Mouse (Mus musculus) right cerebral cortex, postnatal 10 days (tissue): ENCODE measurements at regions not wholly inside any gene's neighbourhood (a gene's known extent, or its start where the extent isn't known, plus 50 kb on each side); places are given as distances from the start of the nearest gene placed in this dataset.

ENCODE experiments used
- DNase-seq, 2 experiments: peaks; one replicate each; pipeline ENCODE4 v3.0.0; 2021; ENCODE audit warnings: low spot score in 2 of 2

- no peak for DNase-seq
Observed at GRCm38 (mm10) chr5:148776796-148777659, 152.1 kb downstream of the Katnal1 start.

- no peak for DNase-seq
Observed at GRCm38 (mm10) chr5:148775232-148775631, 153.9 kb downstream of the Katnal1 start.

- DNase-seq, result no peak
Observed at GRCm38 (mm10) chr5:148774446-148774845, 154.7 kb downstream of the Katnal1 start.

GRCm38 (mm10) chr5:148769452-148769851 lies 159.7 kb downstream of the Katnal1 start:
- DNase-seq, result no peak

- DNase-seq, result no peak
Observed at GRCm38 (mm10) chr5:148768346-148768745, 160.8 kb downstream of the Katnal1 start.

GRCm38 (mm10) chr5:148765993-148766392 lies 163.1 kb downstream of the Katnal1 start:
- DNase-seq, result no peak

- DNase-seq, result no peak
Observed at GRCm38 (mm10) chr5:148760108-148760507, 169.0 kb downstream of the Katnal1 start.

GRCm38 (mm10) chr5:148758786-148759185 lies 170.3 kb downstream of the Katnal1 start:
- no peak for DNase-seq

- DNase-seq, result no peak
Observed at GRCm38 (mm10) chr5:148757715-148758114, 171.4 kb downstream of the Katnal1 start.

- peak in 1 of 2 experiments; percentile 44 for DNase-seq
Observed at GRCm38 (mm10) chr5:148757236-148757635, 171.9 kb downstream of the Katnal1 start.

- DNase-seq, result no peak
Observed at GRCm38 (mm10) chr5:148756246-148756930, 172.7 kb downstream of the Katnal1 start.

- no peak for DNase-seq
Observed at GRCm38 (mm10) chr5:148755807-148756206, 173.3 kb downstream of the Katnal1 start.

- DNase-seq, result no peak
Observed at GRCm38 (mm10) chr5:148754896-148755295, 174.2 kb downstream of the Katnal1 start.

- no peak for DNase-seq
Observed at GRCm38 (mm10) chr5:148754363-148754762, 174.8 kb downstream of the Katnal1 start.

- no peak for DNase-seq
Observed at GRCm38 (mm10) chr5:148753457-148753856, 175.7 kb downstream of the Katnal1 start.

GRCm38 (mm10) chr5:148751980-148752379 lies 177.1 kb downstream of the Katnal1 start:
- DNase-seq, result no peak

- no peak for DNase-seq
Observed at GRCm38 (mm10) chr5:148750002-148750734, 179.0 kb downstream of the Katnal1 start.

- no peak for DNase-seq
Observed at GRCm38 (mm10) chr5:148747972-148748764, 181.0 kb downstream of the Katnal1 start.

- DNase-seq, result no peak
Observed at GRCm38 (mm10) chr5:148747549-148747948, 181.6 kb downstream of the Katnal1 start.

GRCm38 (mm10) chr5:148746726-148747125 lies 182.4 kb downstream of the Katnal1 start:
- peak; percentile 37 to 50 for DNase-seq

GRCm38 (mm10) chr5:148744676-148745391 lies 184.3 kb downstream of the Katnal1 start:
- DNase-seq, result no peak
